ENCODE assay signal across 17 mouse cellular contexts in genomic region chr1:165853131-165853721, GRCm38 (mm10).
DNase-seq lines count a peak whose midpoint lies in the region; ATAC-seq and TF ChIP-seq lines count a peak whose summit lies in the region.
"Had no signal": no experiment of that assay in that cellular context is flagged by ENCODE, and none has a peak within 500 bp of the region (broad histone marks: within the 10 kb centered on the region; RNA-seq: fewer than 3 reads in every experiment).

No protein-coding gene starts in this region.

- peaks cover 43% of the 10 kb centered on the region for H3K27me3 ChIP-seq in hindbrain, embryonic 10.5 days (ENCODE audit: insufficient read depth, poor library complexity, severe bottlenecking)
- H3K27me3 ChIP-seq in hindbrain, embryonic 16.5 days (replicated peaks; ENCODE audit: control insufficient read depth, insufficient read depth, low read length), result no peaks in the 10 kb centered on the region
- no peaks in the 10 kb centered on the region for H3K27me3 ChIP-seq in stomach, embryonic 16.5 days (ENCODE audit: control insufficient read depth, insufficient read depth, low read length)
- no peaks in the 10 kb centered on the region for H3K27me3 ChIP-seq in stomach, postnatal 0 days (ENCODE audit: control insufficient read depth, insufficient read depth, low read length)
- no peaks in the 10 kb centered on the region for H3K27me3 ChIP-seq in embryonic facial prominence, embryonic 14.5 days (replicated peaks; ENCODE audit: control insufficient read depth, insufficient read depth, low read length)
- H3K27me3 ChIP-seq: intestine, embryonic 15.5 days; liver, embryonic 15.5 days had no signal

- WGBS in hindbrain, embryonic 10.5 days, result 53% methylated on average over 4 of the region's 4 CpGs
- 61% methylated on average over 4 of the region's 4 CpGs for WGBS in hindbrain, embryonic 16.5 days
- WGBS in stomach, embryonic 16.5 days, result 46% methylated on average over 4 of the region's 4 CpGs
- 57% methylated on average over 4 of the region's 4 CpGs for WGBS in stomach, postnatal 0 days
- WGBS in embryonic facial prominence, embryonic 14.5 days, result 39% methylated on average over 4 of the region's 4 CpGs

- no peak overlapping the region for H3K4me2 ChIP-seq in hindbrain, embryonic 16.5 days (ENCODE audit: low read length)
- no peak overlapping the region for H3K4me2 ChIP-seq in stomach, embryonic 16.5 days (ENCODE audit: low read depth, low read length)
- H3K4me2 ChIP-seq in stomach, postnatal 0 days (replicated peaks; ENCODE audit: low read depth), result no peak overlapping the region
- no peak overlapping the region for H3K4me2 ChIP-seq in embryonic facial prominence, embryonic 14.5 days (ENCODE audit: low read depth, low read length)
- H3K4me2 ChIP-seq: heart, embryonic 11.5 days; hindbrain, embryonic 15.5 days; intestine, embryonic 15.5 days; limb, embryonic 15.5 days; liver, embryonic 15.5 days; lung, embryonic 14.5 days; neural tube, embryonic 12.5 days had no signal

- no peak for DNase-seq in hindbrain, embryonic 10.5 days (ENCODE audit: low spot score)
- no peak for DNase-seq in stomach, postnatal 0 days (ENCODE audit: low spot score)
- DNase-seq in embryonic facial prominence, embryonic 14.5 days (ENCODE audit: low spot score), result no peak
- DNase-seq in embryo, embryonic 9.5 days (ENCODE audit: extremely low spot score), result no peak

- H3K27ac ChIP-seq in hindbrain, embryonic 10.5 days, result peak overlapping the region; percentile 45; the same call in 1 of the 2 replicates
- no peak overlapping the region for H3K27ac ChIP-seq in hindbrain, embryonic 16.5 days (ENCODE audit: low read depth, low read length)
- H3K27ac ChIP-seq in stomach, embryonic 16.5 days (ENCODE audit: low read length), result no peak overlapping the region
- H3K27ac ChIP-seq in stomach, postnatal 0 days (replicated peaks), result no peak overlapping the region
- H3K27ac ChIP-seq in brown adipose tissue, adult 24 weeks (replicated peaks; ENCODE audit: low read depth, low read length), result peak overlapping the region; percentile 36
- H3K27ac ChIP-seq in embryonic facial prominence, embryonic 14.5 days (replicated peaks; ENCODE audit: low read depth, low read length), result no peak overlapping the region
- H3K27ac ChIP-seq: hindbrain, embryonic 15.5 days; intestine, embryonic 15.5 days; kidney, postnatal 0 days; limb, embryonic 15.5 days; liver, embryonic 15.5 days; neural tube, embryonic 12.5 days had no signal

- no peaks in the 10 kb centered on the region for H3K9me3 ChIP-seq in hindbrain, embryonic 10.5 days
- H3K9me3 ChIP-seq in hindbrain, embryonic 16.5 days (ENCODE audit: control insufficient read depth, low read length), result no peaks in the 10 kb centered on the region
- H3K9me3 ChIP-seq in stomach, embryonic 16.5 days (replicated peaks; ENCODE audit: control insufficient read depth, low read length), result no peaks in the 10 kb centered on the region
- no peaks in the 10 kb centered on the region for H3K9me3 ChIP-seq in stomach, postnatal 0 days (ENCODE audit: control insufficient read depth, low read length)
- no peaks in the 10 kb centered on the region for H3K9me3 ChIP-seq in embryonic facial prominence, embryonic 14.5 days (ENCODE audit: control insufficient read depth, low read length)
- H3K9me3 ChIP-seq: hindbrain, embryonic 15.5 days; intestine, embryonic 15.5 days; limb, embryonic 15.5 days; liver, embryonic 15.5 days; neural tube, embryonic 12.5 days had no signal

- peaks cover 29% of the 10 kb centered on the region for H3K4me1 ChIP-seq in hindbrain, embryonic 10.5 days (replicated peaks)
- H3K4me1 ChIP-seq in hindbrain, embryonic 16.5 days (ENCODE audit: control insufficient read depth, insufficient read depth, low read depth, low read length), result no peaks in the 10 kb centered on the region
- peaks cover 8% of the 10 kb centered on the region; the same call in 1 of the 2 replicates for H3K4me1 ChIP-seq in stomach, embryonic 16.5 days (ENCODE audit: control insufficient read depth, insufficient read depth, low read length)
- no peaks in the 10 kb centered on the region for H3K4me1 ChIP-seq in stomach, postnatal 0 days (replicated peaks; ENCODE audit: control insufficient read depth, insufficient read depth)
- peaks cover 40% of the 10 kb centered on the region for H3K4me1 ChIP-seq in brown adipose tissue, adult 24 weeks (ENCODE audit: control insufficient read depth, insufficient read depth, insufficient read length, low read length)
- H3K4me1 ChIP-seq in embryonic facial prominence, embryonic 14.5 days (ENCODE audit: control insufficient read depth, insufficient read depth, low read length), result no peaks in the 10 kb centered on the region
- H3K4me1 ChIP-seq: hindbrain, embryonic 15.5 days; limb, embryonic 15.5 days had no signal

- no peak for ATAC-seq in hindbrain, embryonic 16.5 days
- ATAC-seq in stomach, embryonic 16.5 days (ENCODE audit: insufficient read depth, low FRiP score), result 0 out of 2 replicates have a peak, but pooled peaks have one; percentile 8
- ATAC-seq in stomach, postnatal 0 days (ENCODE audit: low FRiP score, low TSS enrichment), result no peak
- peak; percentile 17; the same call in 1 of the 2 replicates for ATAC-seq in embryonic facial prominence, embryonic 14.5 days (ENCODE audit: low read depth)
- ATAC-seq: activated CD4-positive, CD25-positive, alpha-beta regulatory T cell, adult 4 months; midbrain, embryonic 16.5 days had no signal

- TF ChIP-seq CTCF in stomach, postnatal 0 days (IDR thresholded peaks at IDR 0.05; ENCODE audit: low read depth), result no peak

- no peaks in the 10 kb centered on the region for H3K36me3 ChIP-seq in hindbrain, embryonic 10.5 days
- H3K36me3 ChIP-seq in hindbrain, embryonic 16.5 days (ENCODE audit: control insufficient read depth, insufficient read depth, low read length), result no peaks in the 10 kb centered on the region
- H3K36me3 ChIP-seq in stomach, embryonic 16.5 days (ENCODE audit: control insufficient read depth, insufficient read depth, low read length), result no peaks in the 10 kb centered on the region
- H3K36me3 ChIP-seq in stomach, postnatal 0 days (ENCODE audit: control insufficient read depth, insufficient read depth, low read length), result no peaks in the 10 kb centered on the region
- no peaks in the 10 kb centered on the region for H3K36me3 ChIP-seq in embryonic facial prominence, embryonic 14.5 days (ENCODE audit: control insufficient read depth, insufficient read depth, low read length)
- H3K36me3 ChIP-seq: hindbrain, embryonic 15.5 days; intestine, embryonic 15.5 days; limb, embryonic 15.5 days; liver, embryonic 15.5 days; neural tube, embryonic 12.5 days had no signal

- H3K9ac ChIP-seq in hindbrain, embryonic 16.5 days (ENCODE audit: low read depth, low read length), result no peak overlapping the region
- no peak overlapping the region for H3K9ac ChIP-seq in stomach, embryonic 16.5 days (ENCODE audit: low read length)
- no peak overlapping the region for H3K9ac ChIP-seq in stomach, postnatal 0 days (ENCODE audit: low read length)
- no peak overlapping the region for H3K9ac ChIP-seq in embryonic facial prominence, embryonic 14.5 days (ENCODE audit: low read depth, low read length)
- H3K9ac ChIP-seq: hindbrain, embryonic 15.5 days; intestine, embryonic 15.5 days; limb, embryonic 15.5 days; liver, embryonic 15.5 days; lung, embryonic 14.5 days; neural tube, embryonic 12.5 days had no signal

- H3K4me3 ChIP-seq in hindbrain, embryonic 10.5 days, result no peak overlapping the region
- no peak overlapping the region for H3K4me3 ChIP-seq in hindbrain, embryonic 16.5 days (ENCODE audit: low read length)
- H3K4me3 ChIP-seq in stomach, embryonic 16.5 days (replicated peaks; ENCODE audit: low read length), result no peak overlapping the region
- H3K4me3 ChIP-seq in stomach, postnatal 0 days (ENCODE audit: low read depth, low read length), result no peak overlapping the region
- H3K4me3 ChIP-seq in brown adipose tissue, adult 24 weeks (ENCODE audit: insufficient read depth, low read depth, low read length), result no peak overlapping the region
- no peak overlapping the region for H3K4me3 ChIP-seq in embryonic facial prominence, embryonic 14.5 days (ENCODE audit: low read depth, low read length)
- H3K4me3 ChIP-seq: hindbrain, embryonic 15.5 days; intestine, embryonic 15.5 days; limb, embryonic 15.5 days; liver, embryonic 15.5 days; neural tube, embryonic 12.5 days had no signal

- TF ChIP-seq EP300 in stomach, postnatal 0 days (optimal IDR thresholded peaks at IDR 0.05), result no peak

Comparison
In these comparisons a context has a peak if more than half of its experiments do, and no peak if none do; other contexts are left out.
1. H3K27ac ChIP-seq: peak in hindbrain, embryonic 10.5 days (single experiment) and brown adipose tissue, adult 24 weeks (single experiment); none in hindbrain, embryonic 16.5 days (single experiment), stomach, embryonic 16.5 days (single experiment), stomach, postnatal 0 days (single experiment) and embryonic facial prominence, embryonic 14.5 days (single experiment).
2. ATAC-seq: peak in stomach, embryonic 16.5 days (single experiment) and embryonic facial prominence, embryonic 14.5 days (single experiment); none in hindbrain, embryonic 16.5 days (single experiment) and stomach, postnatal 0 days (single experiment).